7 mouse cellular contexts compared by ENCODE assay signal in genomic region chr10:93685416-93685815, GRCm38 (mm10). TPM values are rescaled to one million over a fixed set of nuclear protein-coding genes. Genes with fewer than 3 reads are reported as not detected.
DNase-seq lines count a peak whose midpoint lies in the region; ATAC-seq and TF ChIP-seq lines count a peak whose summit lies in the region.
"Not testable (repeated sequence)": the region's sequence is repeated elsewhere in the genome, so short reads cannot be mapped to it uniquely, and the experiment has no call there.
"Had no signal": no experiment of that assay in that cellular context is flagged by ENCODE, and none has a peak within 500 bp of the region (broad histone marks: within the 10 kb centered on the region; RNA-seq: fewer than 3 reads in every experiment).

No protein-coding gene starts in this region.

- H3K4me2 ChIP-seq in liver, embryonic 12.5 days; liver, embryonic 14.5 days (ENCODE audit: low read depth); liver, postnatal 0 days (ENCODE audit: low read depth, low read length): not testable (repeated sequence)

- H3K36me3 ChIP-seq in liver, embryonic 12.5 days; liver, embryonic 14.5 days (replicated peaks; ENCODE audit: control insufficient read depth, insufficient read depth, low read depth); liver, postnatal 0 days (replicated peaks; ENCODE audit: insufficient read depth, low read length): not testable (repeated sequence)

- peak; percentile 35 for DNase-seq in 416B (ENCODE audit: low read depth)
- DNase-seq in heart, adult 11 months: peak; percentile 8
- not testable (repeated sequence) for DNase-seq in liver, embryonic 14.5 days (ENCODE audit: low read depth in 3 of 3, low spot score in 3 of 3); liver, postnatal 0 days

- H3K4me1 ChIP-seq in liver, embryonic 12.5 days: peaks cover 81% of the 10 kb centered on the region
- H3K4me1 ChIP-seq in liver, embryonic 14.5 days (replicated peaks; ENCODE audit: control insufficient read depth in 2 of 2, insufficient read depth in 2 of 2, low read length in 1 of 2): peaks cover 27 to 49% of the 10 kb centered on the region in 2 experiments
- not testable (repeated sequence) for H3K4me1 ChIP-seq in liver, postnatal 0 days (ENCODE audit: insufficient read depth)

- WGBS in liver, embryonic 12.5 days (ENCODE audit: insufficient replicate concordance): 34% methylated on average over 3 of the region's 3 CpGs
- 12% methylated on average over 3 of the region's 3 CpGs for WGBS in liver, embryonic 14.5 days (ENCODE audit: insufficient replicate concordance)
- WGBS in liver, postnatal 0 days (ENCODE audit: insufficient replicate concordance): 54% methylated on average over 3 of the region's 3 CpGs

- H3K27ac ChIP-seq in liver, embryonic 12.5 days; liver, embryonic 14.5 days; liver, postnatal 0 days (ENCODE audit: low read depth): not testable (repeated sequence)

- TF ChIP-seq CTCF in liver, embryonic 14.5 days (IDR thresholded peaks at IDR 0.05; ENCODE audit: low read depth); liver, postnatal 0 days (IDR thresholded peaks at IDR 0.05; ENCODE audit: low read depth): not testable (repeated sequence)

- H3K9ac ChIP-seq in liver, embryonic 12.5 days; liver, embryonic 14.5 days (replicated peaks); liver, postnatal 0 days (replicated peaks): not testable (repeated sequence)

- H3K27me3 ChIP-seq in liver, embryonic 12.5 days (replicated peaks); liver, embryonic 14.5 days (ENCODE audit: control insufficient read depth, insufficient read depth, low read length); liver, postnatal 0 days (ENCODE audit: insufficient read depth, low read length): not testable (repeated sequence)

- 0 out of 2 replicates have a peak, but pooled peaks have one; percentile 27 for ATAC-seq in liver, embryonic 12.5 days
- peak; percentile 45 for ATAC-seq in liver, embryonic 14.5 days (ENCODE audit: insufficient read depth)
- not testable (repeated sequence) for ATAC-seq in liver, postnatal 0 days
- ATAC-seq in megakaryocyte-erythroid progenitor cell, adult 5-6 weeks (replicated peaks; ENCODE audit: low FRiP score, low TSS enrichment, poor library complexity, severe bottlenecking): peak; percentile 62

- not testable (repeated sequence) for H3K4me3 ChIP-seq in liver, embryonic 12.5 days; liver, embryonic 14.5 days (ENCODE audit: insufficient read depth in 1 of 2, low read depth in 2 of 2, low read length in 2 of 2); liver, postnatal 0 days (ENCODE audit: low read depth, low read length)

- TF ChIP-seq EP300 in liver, embryonic 14.5 days (IDR thresholded peaks at IDR 0.05; ENCODE audit: low read depth): peak; percentile 69
- TF ChIP-seq EP300 in liver, postnatal 0 days (IDR thresholded peaks at IDR 0.05; ENCODE audit: low read depth): peak; percentile 86

- not testable (repeated sequence) for H3K9me3 ChIP-seq in liver, embryonic 12.5 days (replicated peaks); liver, embryonic 14.5 days (ENCODE audit: control insufficient read depth, low read length); liver, postnatal 0 days (ENCODE audit: low read length)

RNA-seq across cellular contexts. Expression of gene Ntn4, which starts 44.9 kb away (rescaled TPM):
- 0.17 and 0.26 TPM in 2 replicates for polyA plus RNA-seq in liver, embryonic 12.5 days (2016; fragmentation: Nextera tagmentation; extraction: Ambion mirVana)
- 0.44 and 0.52 TPM in 2 replicates for polyA plus RNA-seq in liver, embryonic 14.5 days (2012; rRNA removed)
- 0.05 and 0.11 TPM in 2 replicates for polyA plus RNA-seq in liver, embryonic 14.5 days (2014; fragmentation: Nextera tagmentation; extraction: Ambion mirVana)
- 0.39 and 0.74 TPM in 2 replicates for polyA plus RNA-seq in liver, postnatal 0 days (2015; fragmentation: Nextera tagmentation; extraction: Ambion mirVana)
- 14.0 and 14.9 TPM in 2 replicates for total RNA-seq in megakaryocyte-erythroid progenitor cell, adult 5-6 weeks (2014; fragmentation: Nextera tagmentation)
- 8.7 and 24.8 TPM in 2 replicates for total RNA-seq in megakaryocyte-erythroid progenitor cell, adult 5-6 weeks (2017)
- total RNA-seq: MEL had no signal
